Mouse (Mus musculus): Measurements from ENCODE around the gene Gm4707. TPM values are rescaled to one million over a fixed set of nuclear protein-coding genes. Genes with fewer than 3 reads are reported as not detected.

Gene Gm4707
- polyA plus RNA-seq, 1 experiment = 0.20 TPM

- peak overlapping the region; percentile 97 for H3K27ac ChIP-seq (ENCODE audit: insufficient read depth, low read depth, low read length)
- H3K27me3 ChIP-seq (ENCODE audit: control insufficient read depth, insufficient read depth, low read length) = no peaks in the 10 kb centered on the region
- H3K4me1 ChIP-seq (ENCODE audit: control insufficient read depth, insufficient read depth, insufficient read length, low read length) = peaks cover 3% of the 10 kb centered on the region; the same call in 1 of the 2 replicates
- no peaks in the 10 kb centered on the region for H3K36me3 ChIP-seq (ENCODE audit: control insufficient read depth, insufficient read depth, low read length)
- peak overlapping the region; percentile 21; the same call in 1 of the 2 replicates for H3K4me3 ChIP-seq (ENCODE audit: low read depth, low read length)
- WGBS = 48% methylated on average over 12 of the region's 12 CpGs
- no peak for TF ChIP-seq CTCF (IDR thresholded peaks at IDR 0.05; ENCODE audit: extremely low read depth, insufficient read length, insufficient replicate concordance, low read depth, low read length)
- no peak for TF ChIP-seq POLR2A (IDR thresholded peaks at IDR 0.05; ENCODE audit: low read depth, low read length)
Observed at GRCm38 (mm10) chr17:71485791-71486230, 26.1 kb upstream of the Gm4707 start.

- H3K27me3 ChIP-seq (ENCODE audit: control insufficient read depth, insufficient read depth, low read length) = no peaks in the 10 kb centered on the region
- H3K4me3 ChIP-seq (ENCODE audit: low read depth, low read length) = no peak overlapping the region
- WGBS = 95% methylated on average over 5 of the region's 5 CpGs
- TF ChIP-seq CTCF (IDR thresholded peaks at IDR 0.05; ENCODE audit: extremely low read depth, insufficient read length, insufficient replicate concordance, low read depth, low read length) = no peak
- TF ChIP-seq POLR2A (IDR thresholded peaks at IDR 0.05; ENCODE audit: low read depth, low read length) = no peak
- H3K36me3 ChIP-seq (ENCODE audit: control insufficient read depth, insufficient read depth, low read length) = no peaks in the 10 kb centered on the region
- H3K4me1 ChIP-seq (ENCODE audit: control insufficient read depth, insufficient read depth, insufficient read length, low read length) = peaks cover 6% of the 10 kb centered on the region; the same call in 1 of the 2 replicates
- peak overlapping the region; percentile 97 for H3K27ac ChIP-seq (ENCODE audit: insufficient read depth, low read depth, low read length)
Observed at GRCm38 (mm10) chr17:71484711-71485110, 25.0 kb upstream of the Gm4707 start.

- Histone ChIP-seq H3K4me3 (ENCODE audit: low read depth, low read length) (no peak overlapping the region), H3K27ac (ENCODE audit: insufficient read depth, low read depth, low read length) (no peak overlapping the region), H3K4me1 (ENCODE audit: control insufficient read depth, insufficient read depth, insufficient read length, low read length) (peaks cover 9% of the 10 kb centered on the region; the same call in 1 of the 2 replicates), H3K27me3 (ENCODE audit: control insufficient read depth, insufficient read depth, low read length) (no peaks in the 10 kb centered on the region), H3K36me3 (ENCODE audit: control insufficient read depth, insufficient read depth, low read length) (no peaks in the 10 kb centered on the region)
- WGBS = 81% methylated on average over 7 of the region's 7 CpGs
- no peak for TF ChIP-seq POLR2A (IDR thresholded peaks at IDR 0.05; ENCODE audit: low read depth, low read length)
- TF ChIP-seq CTCF (IDR thresholded peaks at IDR 0.05; ENCODE audit: extremely low read depth, insufficient read length, insufficient replicate concordance, low read depth, low read length) = no peak
Observed at GRCm38 (mm10) chr17:71483418-71484060, 23.8 kb upstream of the Gm4707 start.

- 22% methylated on average over 5 of the region's 5 CpGs for WGBS
Observed at GRCm38 (mm10) chr17:71479381-71479901, 19.7 kb upstream of the Gm4707 start.

GRCm38 (mm10) chr17:71477481-71477880, 17.8 kb upstream of the Gm4707 start:
- H3K4me3 ChIP-seq (ENCODE audit: low read depth, low read length) = no peak overlapping the region
- peaks cover 11% of the 10 kb centered on the region; the same call in 1 of the 2 replicates for H3K4me1 ChIP-seq (ENCODE audit: control insufficient read depth, insufficient read depth, insufficient read length, low read length)
- WGBS = 97% methylated on average over 8 of the region's 8 CpGs
- no peaks in the 10 kb centered on the region for H3K36me3 ChIP-seq (ENCODE audit: control insufficient read depth, insufficient read depth, low read length)
- H3K27me3 ChIP-seq (ENCODE audit: control insufficient read depth, insufficient read depth, low read length) = no peaks in the 10 kb centered on the region
- TF ChIP-seq POLR2A (IDR thresholded peaks at IDR 0.05; ENCODE audit: low read depth, low read length) (no peak), CTCF (IDR thresholded peaks at IDR 0.05; ENCODE audit: extremely low read depth, insufficient read length, insufficient replicate concordance, low read depth, low read length) (no peak)
- no peak overlapping the region for H3K27ac ChIP-seq (ENCODE audit: insufficient read depth, low read depth, low read length)

More at GRCm38 (mm10) chr17:71479381-71479901, 19.7 kb upstream of the Gm4707 start:
- Histone ChIP-seq H3K4me3 (ENCODE audit: low read depth, low read length) (no peak overlapping the region), H3K27ac (ENCODE audit: insufficient read depth, low read depth, low read length) (no peak overlapping the region), H3K36me3 (ENCODE audit: control insufficient read depth, insufficient read depth, low read length) (no peaks in the 10 kb centered on the region), H3K27me3 (ENCODE audit: control insufficient read depth, insufficient read depth, low read length) (no peaks in the 10 kb centered on the region), H3K4me1 (ENCODE audit: control insufficient read depth, insufficient read depth, insufficient read length, low read length) (peaks cover 12% of the 10 kb centered on the region; the same call in 1 of the 2 replicates)
- no peak for TF ChIP-seq CTCF (IDR thresholded peaks at IDR 0.05; ENCODE audit: extremely low read depth, insufficient read length, insufficient replicate concordance, low read depth, low read length)
- TF ChIP-seq POLR2A (IDR thresholded peaks at IDR 0.05; ENCODE audit: low read depth, low read length) = no peak

- TF ChIP-seq CTCF (IDR thresholded peaks at IDR 0.05; ENCODE audit: extremely low read depth, insufficient read length, insufficient replicate concordance, low read depth, low read length) = no peak
- TF ChIP-seq POLR2A (IDR thresholded peaks at IDR 0.05; ENCODE audit: low read depth, low read length) = no peak
- WGBS = 55% methylated on average over 7 of the region's 7 CpGs
Observed at GRCm38 (mm10) chr17:71476346-71477020, 16.8 kb upstream of the Gm4707 start.

GRCm38 (mm10) chr17:71475705-71476089, 16.0 kb upstream of the Gm4707 start:
- WGBS = under 1% methylated on average over 31 of the region's 31 CpGs
- no peak for TF ChIP-seq POLR2A (IDR thresholded peaks at IDR 0.05; ENCODE audit: low read depth, low read length)
- TF ChIP-seq CTCF (IDR thresholded peaks at IDR 0.05; ENCODE audit: extremely low read depth, insufficient read length, insufficient replicate concordance, low read depth, low read length) = no peak
- no peaks in the 10 kb centered on the region for H3K36me3 ChIP-seq (ENCODE audit: control insufficient read depth, insufficient read depth, low read length)
- H3K4me3 ChIP-seq (ENCODE audit: low read depth, low read length) = peak overlapping the region; percentile 97
- H3K27ac ChIP-seq (ENCODE audit: insufficient read depth, low read depth, low read length) = peak overlapping the region; percentile 69
- no peaks in the 10 kb centered on the region for H3K27me3 ChIP-seq (ENCODE audit: control insufficient read depth, insufficient read depth, low read length)
- H3K4me1 ChIP-seq (ENCODE audit: control insufficient read depth, insufficient read depth, insufficient read length, low read length) = peaks cover 11% of the 10 kb centered on the region; the same call in 1 of the 2 replicates

More at GRCm38 (mm10) chr17:71476346-71477020, 16.8 kb upstream of the Gm4707 start:
- peak overlapping the region; percentile 60; the same call in 1 of the 2 replicates for H3K27ac ChIP-seq (ENCODE audit: insufficient read depth, low read depth, low read length)
- H3K27me3 ChIP-seq (ENCODE audit: control insufficient read depth, insufficient read depth, low read length) = no peaks in the 10 kb centered on the region
- H3K4me3 ChIP-seq (ENCODE audit: low read depth, low read length) = no peak overlapping the region
- H3K4me1 ChIP-seq (ENCODE audit: control insufficient read depth, insufficient read depth, insufficient read length, low read length) = peaks cover 11% of the 10 kb centered on the region; the same call in 1 of the 2 replicates
- H3K36me3 ChIP-seq (ENCODE audit: control insufficient read depth, insufficient read depth, low read length) = no peaks in the 10 kb centered on the region
